In genomic region chr11:77816003-77816402, GRCm38 (mm10) we compare ENCODE assay signal across 10 mouse cellular contexts. TPM values are rescaled to one million over a fixed set of nuclear protein-coding genes. Genes with fewer than 3 reads are reported as not detected.
A peak's percentile ranks its signal among the peaks of the same experiment; 100 is the strongest.
DNase-seq lines count a peak whose midpoint lies in the region; ATAC-seq and TF ChIP-seq lines count a peak whose summit lies in the region.
"Had no signal": no experiment of that assay in that cellular context is flagged by ENCODE, and none has a peak within 500 bp of the region (broad histone marks: within the 10 kb centered on the region; RNA-seq: fewer than 3 reads in every experiment).

No protein-coding gene starts in this region.

- peak; percentile 92 for TF ChIP-seq CTCF in liver, adult 2 months (IDR thresholded peaks at IDR 0.05; ENCODE audit: low read depth, low read length)

- no peaks in the 10 kb centered on the region for H3K9me3 ChIP-seq in forebrain, embryonic 11.5 days (ENCODE audit: control insufficient read depth, low read length)
- H3K9me3 ChIP-seq in forebrain, embryonic 16.5 days (ENCODE audit: control insufficient read depth, low read length) = no peaks in the 10 kb centered on the region
- H3K9me3 ChIP-seq in embryonic facial prominence, embryonic 10.5 days = no peaks in the 10 kb centered on the region
- H3K9me3 ChIP-seq in neural tube, embryonic 11.5 days (ENCODE audit: control insufficient read depth, low read length) = no peaks in the 10 kb centered on the region
- H3K9me3 ChIP-seq: megakaryocyte, embryonic 14.5 days had no signal

- WGBS in forebrain, embryonic 11.5 days = 19% methylated on average over 3 of the region's 3 CpGs
- WGBS in forebrain, embryonic 16.5 days = 27% methylated on average over 3 of the region's 3 CpGs
- WGBS in embryonic facial prominence, embryonic 10.5 days = 29% methylated on average over 3 of the region's 3 CpGs
- 33% methylated on average over 3 of the region's 3 CpGs for WGBS in liver, adult 2 months
- 26% methylated on average over 3 of the region's 3 CpGs for WGBS in neural tube, embryonic 11.5 days

- H3K27me3 ChIP-seq in forebrain, embryonic 11.5 days (ENCODE audit: control insufficient read depth, insufficient read depth, low read length) = no peaks in the 10 kb centered on the region
- H3K27me3 ChIP-seq in forebrain, embryonic 16.5 days (replicated peaks; ENCODE audit: control insufficient read depth, insufficient read depth, low read length) = no peaks in the 10 kb centered on the region
- no peaks in the 10 kb centered on the region for H3K27me3 ChIP-seq in embryonic facial prominence, embryonic 10.5 days (replicated peaks; ENCODE audit: low read depth, poor library complexity, severe bottlenecking)
- no peaks in the 10 kb centered on the region for H3K27me3 ChIP-seq in liver, adult 2 months (ENCODE audit: control insufficient read depth, insufficient read depth, low read length)
- H3K27me3 ChIP-seq in neural tube, embryonic 11.5 days (ENCODE audit: control insufficient read depth, insufficient read depth, low read length) = no peaks in the 10 kb centered on the region
- H3K27me3 ChIP-seq: megakaryocyte, embryonic 14.5 days had no signal

- H3K4me1 ChIP-seq in forebrain, embryonic 11.5 days (replicated peaks; ENCODE audit: control insufficient read depth, insufficient read depth, low read length) = no peaks in the 10 kb centered on the region
- peaks cover 3% of the 10 kb centered on the region; the same call in 1 of the 2 replicates for H3K4me1 ChIP-seq in forebrain, embryonic 16.5 days (replicated peaks; ENCODE audit: control insufficient read depth, insufficient read depth, low read length)
- no peaks in the 10 kb centered on the region for H3K4me1 ChIP-seq in embryonic facial prominence, embryonic 10.5 days
- no peaks in the 10 kb centered on the region; the same call in 1 of the 2 replicates for H3K4me1 ChIP-seq in liver, adult 2 months (ENCODE audit: control insufficient read depth, insufficient read depth, low read length)
- H3K4me1 ChIP-seq in neural tube, embryonic 11.5 days (ENCODE audit: control insufficient read depth, insufficient read depth, low read length) = no peaks in the 10 kb centered on the region

- no peak for ATAC-seq in forebrain, embryonic 11.5 days (replicated peaks; ENCODE audit: low FRiP score)
- ATAC-seq in forebrain, embryonic 16.5 days = no peak
- ATAC-seq in neural tube, embryonic 11.5 days (ENCODE audit: insufficient read depth, low FRiP score, low TSS enrichment) = no peak

- H3K27ac ChIP-seq in forebrain, embryonic 11.5 days (ENCODE audit: low read depth, low read length) = no peak overlapping the region
- H3K27ac ChIP-seq in forebrain, embryonic 16.5 days (ENCODE audit: low read length) = no peak overlapping the region
- no peak overlapping the region for H3K27ac ChIP-seq in embryonic facial prominence, embryonic 10.5 days (replicated peaks)
- no peak overlapping the region for H3K27ac ChIP-seq in liver, adult 2 months (replicated peaks; ENCODE audit: insufficient read depth, low read depth, low read length)
- H3K27ac ChIP-seq in neural tube, embryonic 11.5 days (ENCODE audit: low read depth, low read length) = no peak overlapping the region

- H3K4me3 ChIP-seq in forebrain, embryonic 11.5 days (ENCODE audit: low read depth, low read length) = no peak overlapping the region
- H3K4me3 ChIP-seq in forebrain, embryonic 16.5 days (replicated peaks; ENCODE audit: low read length) = no peak overlapping the region
- H3K4me3 ChIP-seq in embryonic facial prominence, embryonic 10.5 days = no peak overlapping the region
- H3K4me3 ChIP-seq in liver, adult 2 months (ENCODE audit: insufficient read depth, low read depth, low read length) = no peak overlapping the region
- no peak overlapping the region for H3K4me3 ChIP-seq in neural tube, embryonic 11.5 days (ENCODE audit: low read depth, low read length)
- H3K4me3 ChIP-seq: megakaryocyte, embryonic 14.5 days had no signal

- no peaks in the 10 kb centered on the region for H3K36me3 ChIP-seq in forebrain, embryonic 11.5 days (ENCODE audit: control insufficient read depth, insufficient read depth, low read length)
- H3K36me3 ChIP-seq in forebrain, embryonic 16.5 days (ENCODE audit: control insufficient read depth, insufficient read depth) = peaks cover 3% of the 10 kb centered on the region; the same call in 1 of the 2 replicates
- H3K36me3 ChIP-seq in embryonic facial prominence, embryonic 10.5 days (replicated peaks) = peaks cover 42% of the 10 kb centered on the region
- peaks cover 5% of the 10 kb centered on the region; the same call in 1 of the 2 replicates for H3K36me3 ChIP-seq in liver, adult 2 months (ENCODE audit: control insufficient read depth, insufficient read depth, low read length)
- H3K36me3 ChIP-seq in neural tube, embryonic 11.5 days (ENCODE audit: control insufficient read depth, insufficient read depth, low read length) = peaks cover 3% of the 10 kb centered on the region; the same call in 1 of the 2 replicates

- H3K4me2 ChIP-seq in forebrain, embryonic 11.5 days (ENCODE audit: low read depth, low read length, severe bottlenecking) = no peak overlapping the region
- no peak overlapping the region for H3K4me2 ChIP-seq in forebrain, embryonic 16.5 days (ENCODE audit: low read length)
- H3K4me2 ChIP-seq in neural tube, embryonic 11.5 days (ENCODE audit: low read depth) = no peak overlapping the region

- no peak for TF ChIP-seq POLR2A in liver, adult 2 months (IDR thresholded peaks at IDR 0.05; ENCODE audit: extremely low read depth, insufficient read depth, low read length)

- no peak overlapping the region for H3K9ac ChIP-seq in forebrain, embryonic 11.5 days (ENCODE audit: low read length)
- H3K9ac ChIP-seq in forebrain, embryonic 16.5 days (replicated peaks; ENCODE audit: low read depth, low read length) = no peak overlapping the region
- no peak overlapping the region for H3K9ac ChIP-seq in liver, adult 2 months (ENCODE audit: low read depth, low read length)
- no peak overlapping the region for H3K9ac ChIP-seq in neural tube, embryonic 11.5 days (ENCODE audit: low read length)

- intact Hi-C loops in heart, postnatal 14 days (cut with DNase I) = loop anchor here (2.0 kb wide), 1 partner anchor 23 kb away; no protein-coding TSS in a partner anchor

- DNase-seq in forebrain, embryonic 11.5 days (ENCODE audit: low spot score) = peak; percentile 80
- DNase-seq in NIH3T3 (ENCODE audit: low read depth) = peak; percentile 81
- peak; percentile 78 for DNase-seq in embryonic facial prominence, embryonic 10.5 days (ENCODE audit: low spot score)
- peak; percentile 82 to 88 for DNase-seq in heart, postnatal 14 days
- DNase-seq in liver, adult 2 months (ENCODE audit: extremely low read depth, low read depth, low spot score) = peak; percentile 57
- DNase-seq in neural tube, embryonic 11.5 days (ENCODE audit: low spot score) = peak; percentile 70
- peak; percentile 87 for DNase-seq in thymus, postnatal 4 days

- peaks cover 6% of the 10 kb centered on the region; the same call in 1 of the 2 replicates for H3K79me2 ChIP-seq in liver, adult 2 months (ENCODE audit: control insufficient read depth, insufficient read depth, low read length)

RNA-seq across cellular contexts. Expression of gene Gm10277, which starts 28.5 kb away (rescaled TPM):
- polyA plus RNA-seq in forebrain, embryonic 11.5 days (2014; fragmentation: Nextera tagmentation; extraction: Ambion mirVana) = 1.4 and 1.6 TPM in 2 replicates
- 0.99 and 3.3 TPM in 2 replicates for polyA plus RNA-seq in forebrain, embryonic 16.5 days (2015; fragmentation: Nextera tagmentation; extraction: Ambion mirVana)
- 1.3 and 1.6 TPM in 2 replicates for polyA plus RNA-seq in embryonic facial prominence, embryonic 10.5 days (2016; fragmentation: Nextera tagmentation; extraction: Ambion mirVana)
- total RNA-seq in heart, postnatal 14 days (2021) = not detected
- total RNA-seq in liver, adult 2 months (2014; rRNA removed) = not detected in 2 replicates
- not detected in 2 replicates for polyA plus RNA-seq in liver, adult 2 months (2012; rRNA removed)
- polyA plus RNA-seq in neural tube, embryonic 11.5 days (2014; fragmentation: Nextera tagmentation; extraction: Ambion mirVana) = 0.68 and 0.93 TPM in 2 replicates
- total RNA-seq: adrenal gland, postnatal 4 days had no signal

RNA-seq across cellular contexts. Expression of gene Myo18a, which starts 53.0 kb away (rescaled TPM):
- 28.4 and 31.4 TPM in 2 replicates for polyA plus RNA-seq in forebrain, embryonic 11.5 days (2014; fragmentation: Nextera tagmentation; extraction: Ambion mirVana)
- 54.8 and 59.8 TPM in 2 replicates for polyA plus RNA-seq in forebrain, embryonic 16.5 days (2015; fragmentation: Nextera tagmentation; extraction: Ambion mirVana)
- polyA plus RNA-seq in embryonic facial prominence, embryonic 10.5 days (2016; fragmentation: Nextera tagmentation; extraction: Ambion mirVana) = 25.7 and 27.2 TPM in 2 replicates
- total RNA-seq in heart, postnatal 14 days (2021) = 100 to 1,000 TPM; 252 to 259 TPM
- 28.6 and 33.7 TPM in 2 replicates for total RNA-seq in liver, adult 2 months (2014; rRNA removed)
- 33.8 and 42.0 TPM in 2 replicates for polyA plus RNA-seq in liver, adult 2 months (2012; rRNA removed)
- 26.5 and 31.3 TPM in 2 replicates for polyA plus RNA-seq in neural tube, embryonic 11.5 days (2014; fragmentation: Nextera tagmentation; extraction: Ambion mirVana)
